Mouse (Mus musculus) limb, embryonic 15.5 days (tissue): ENCODE results near the gene Haus5. TPM values are rescaled to one million over a fixed set of nuclear protein-coding genes. Genes with fewer than 3 reads are reported as not detected.

Source experiments
- ATAC-seq: fragments of 200-750 bp; cut with Nextera tagmentation; 2 replicates; pipeline ENCODE4 v1.8.0; 2017; ENCODE audit warnings: low read depth, moderate TSS enrichment; ENCODE audit not compliant: insufficient number of reproducible peaks, low FRiP score, low TSS enrichment
- H3K27ac ChIP-seq: fragments of 300-500 bp; sonication (generic); 2 replicates; pipeline ENCODE4 v1.5.1; 2015; ENCODE audit warnings: moderate library complexity, mild to moderate bottlenecking, inconsistent platforms
- H3K27me3 ChIP-seq: fragments of 300-500 bp; sonication (generic); 2 replicates; pipeline ENCODE4 v1.6.1; 2015; ENCODE audit warnings: inconsistent platforms
- H3K36me3 ChIP-seq: fragments of 300-500 bp; sonication (generic); 2 replicates; pipeline ENCODE4 v1.6.1; 2015; ENCODE audit warnings: inconsistent platforms
- H3K4me1 ChIP-seq: fragments of 300-500 bp; sonication (generic); 2 replicates; pipeline ENCODE4 v1.6.1; 2015; ENCODE audit warnings: inconsistent platforms
- H3K4me2 ChIP-seq: fragments of 300-500 bp; sonication (generic); 2 replicates; pipeline ENCODE4 v1.6.1; 2015; ENCODE audit warnings: mild to moderate bottlenecking, inconsistent platforms
- H3K4me3 ChIP-seq: fragments of 300-500 bp; sonication (generic); 2 replicates; pipeline ENCODE4 v1.5.1; 2015; ENCODE audit warnings: mild to moderate bottlenecking, inconsistent platforms
- H3K9ac ChIP-seq: fragments of 300-500 bp; sonication (generic); 2 replicates; pipeline ENCODE4 v1.6.1; 2015; ENCODE audit warnings: inconsistent platforms
- H3K9me3 ChIP-seq: fragments of 300-500 bp; sonication (generic); 2 replicates; pipeline ENCODE4 v1.6.1; 2016; ENCODE audit warnings: inconsistent platforms
- WGBS: fragments of 180-500 bp; shearing (Covaris S2); methylation state at CpG from one replicate; pipeline ENCODE4 v1.1.7; 2015; 5-methylcytosine and 5-hydroxymethylcytosine counted together
- polyA plus RNA-seq: library from polyadenylated mRNA; unstranded; fragments of >200 nt; fragmentation: Nextera tagmentation; extraction: Ambion mirVana; gene quantifications from 2 replicates; pipeline ENCODE4 v1.2.1, GENCODE M21; 2015

Haus5 gene
- polyA plus RNA-seq, 1 experiment from 2014 or later: 34.4 TPM

DNA sequence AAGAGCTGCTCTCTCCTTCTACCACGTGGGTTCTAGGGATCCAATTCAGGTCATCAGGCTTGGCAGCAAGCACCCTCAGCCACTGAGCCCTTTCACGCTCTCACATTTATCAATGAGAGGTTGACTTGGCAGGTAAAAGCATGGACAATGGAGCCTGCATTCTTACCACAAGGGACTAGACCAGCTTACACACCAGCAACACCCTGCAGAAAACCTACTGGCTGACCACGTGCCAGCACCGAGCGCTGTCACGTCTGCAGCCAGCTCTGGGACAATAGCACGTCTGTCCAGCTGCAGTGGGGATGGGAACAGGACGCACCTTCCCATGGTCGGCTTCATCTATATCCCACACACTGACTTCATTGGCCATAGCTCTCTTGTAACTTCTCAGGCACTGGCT, 46.1 kb downstream of the Haus5 start:
- H3K27me3 ChIP-seq: no peaks in the 10 kb centered on the region
- no peak for ATAC-seq
- 95% methylated on average over 9 of the region's 9 CpGs for WGBS
- no peaks in the 10 kb centered on the region for H3K4me1 ChIP-seq
- peaks cover 67% of the 10 kb centered on the region for H3K36me3 ChIP-seq
- no peak overlapping the region for H3K9ac ChIP-seq
- H3K4me3 ChIP-seq: no peak overlapping the region
- H3K9me3 ChIP-seq: no peaks in the 10 kb centered on the region
- no peak overlapping the region for H3K27ac ChIP-seq
- H3K4me2 ChIP-seq: no peak overlapping the region

DNA sequence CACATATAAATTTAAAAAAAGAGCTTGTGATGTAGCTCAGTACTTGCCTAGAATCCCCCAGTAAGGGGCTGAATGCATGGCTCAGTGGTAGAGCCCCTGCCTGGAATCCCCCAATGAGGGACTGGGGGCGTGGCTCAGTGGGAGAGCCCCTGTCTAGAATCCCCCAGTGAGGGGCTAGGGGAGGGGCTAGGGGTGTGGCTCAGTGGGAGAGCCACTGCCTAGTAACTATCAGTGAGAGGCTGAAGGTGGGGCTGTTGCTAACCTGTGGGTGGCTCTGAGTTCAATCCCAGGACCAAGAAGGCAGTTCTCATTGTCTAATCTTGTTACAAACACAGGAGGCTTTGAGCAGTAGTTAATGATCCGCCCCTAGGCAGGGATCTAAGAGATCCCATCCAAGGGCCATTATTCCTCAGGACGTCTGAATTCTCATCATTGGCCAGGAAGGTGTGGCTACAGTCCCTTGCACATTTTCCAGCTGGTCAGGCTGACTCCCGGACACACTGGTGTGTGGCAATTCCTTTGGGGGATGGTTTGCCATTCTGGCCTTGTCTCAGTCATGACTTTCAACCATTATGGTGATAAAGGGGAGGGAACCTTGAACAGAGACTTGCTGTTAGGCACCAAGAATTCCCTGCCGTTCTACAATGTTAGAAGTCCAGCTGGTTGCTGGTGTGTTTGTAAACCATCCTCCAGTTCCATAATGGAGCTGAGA, 49.6 kb downstream of the Haus5 start:
- Histone ChIP-seq H3K4me1 (no peaks in the 10 kb centered on the region), H3K36me3 (peaks cover 42% of the 10 kb centered on the region), H3K9me3 (no peaks in the 10 kb centered on the region), H3K27me3 (no peaks in the 10 kb centered on the region), H3K9ac (no peak overlapping the region), H3K4me3 (no peak overlapping the region), H3K4me2 (no peak overlapping the region), H3K27ac (no peak overlapping the region)
- ATAC-seq: no peak
- 63% methylated on average over 5 of the region's 5 CpGs for WGBS

DNA sequence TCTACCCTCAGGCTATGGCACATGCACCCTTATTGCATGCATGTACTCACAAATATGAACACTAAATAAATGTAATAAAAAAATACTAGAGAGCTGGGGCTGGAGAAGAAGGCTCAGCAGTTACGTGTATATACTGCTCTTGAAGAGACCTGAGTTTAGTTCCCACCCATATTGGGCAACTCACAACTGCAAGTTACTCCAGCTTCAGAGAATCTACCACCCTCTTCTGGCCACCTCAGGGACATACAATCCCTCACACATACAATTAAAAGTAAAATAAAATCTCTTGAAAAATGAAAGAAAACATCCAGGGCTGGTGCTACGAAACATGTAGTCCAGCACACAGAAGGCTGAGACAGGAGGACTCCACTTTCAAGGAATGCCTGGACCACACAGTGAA, 50.3 kb downstream of the Haus5 start:
- Histone ChIP-seq H3K4me3 (no peak overlapping the region), H3K4me1 (no peaks in the 10 kb centered on the region), H3K36me3 (peaks cover 40% of the 10 kb centered on the region), H3K27ac (no peak overlapping the region), H3K9me3 (no peaks in the 10 kb centered on the region), H3K9ac (no peak overlapping the region), H3K27me3 (no peaks in the 10 kb centered on the region), H3K4me2 (no peak overlapping the region)
- WGBS: 76% methylated on average over 2 of the region's 2 CpGs
- ATAC-seq: no peak

DNA sequence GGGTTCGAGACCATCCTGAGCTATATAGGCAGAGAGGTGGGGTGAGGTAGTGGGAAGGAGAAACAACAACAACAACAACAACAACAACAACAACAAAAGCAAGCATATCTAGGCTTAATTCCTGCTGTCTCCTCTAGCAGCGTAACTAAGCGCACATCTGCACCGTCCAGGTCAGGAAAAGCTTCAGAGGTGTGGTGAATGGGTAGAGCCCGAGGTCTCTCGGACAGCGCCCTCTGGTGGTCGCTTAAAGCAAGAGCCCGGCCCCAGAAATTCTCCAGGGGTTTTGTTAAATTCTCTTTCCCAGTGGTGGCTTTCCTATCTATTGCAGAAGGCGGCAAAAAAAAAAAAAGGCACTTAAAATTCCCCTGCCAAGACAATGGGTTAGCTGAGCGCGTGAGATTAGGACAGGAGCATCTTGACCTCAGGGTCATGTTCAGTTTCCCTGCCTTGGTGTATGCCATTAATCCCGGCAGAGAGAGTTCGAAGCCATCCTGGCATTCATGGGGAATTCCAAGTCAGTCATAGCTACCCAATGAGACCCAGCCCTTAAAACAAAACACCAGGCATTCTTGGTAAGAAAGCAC, 51.2 kb downstream of the Haus5 start:
- no peak overlapping the region for H3K4me2 ChIP-seq
- H3K36me3 ChIP-seq: peaks cover 31% of the 10 kb centered on the region
- WGBS: 21% methylated on average over 14 of the region's 14 CpGs
- no peaks in the 10 kb centered on the region for H3K27me3 ChIP-seq
- no peak overlapping the region for H3K4me3 ChIP-seq
- no peak for ATAC-seq
- H3K4me1 ChIP-seq: no peaks in the 10 kb centered on the region
- H3K9ac ChIP-seq: no peak overlapping the region
- H3K9me3 ChIP-seq: no peaks in the 10 kb centered on the region
- H3K27ac ChIP-seq: no peak overlapping the region

DNA sequence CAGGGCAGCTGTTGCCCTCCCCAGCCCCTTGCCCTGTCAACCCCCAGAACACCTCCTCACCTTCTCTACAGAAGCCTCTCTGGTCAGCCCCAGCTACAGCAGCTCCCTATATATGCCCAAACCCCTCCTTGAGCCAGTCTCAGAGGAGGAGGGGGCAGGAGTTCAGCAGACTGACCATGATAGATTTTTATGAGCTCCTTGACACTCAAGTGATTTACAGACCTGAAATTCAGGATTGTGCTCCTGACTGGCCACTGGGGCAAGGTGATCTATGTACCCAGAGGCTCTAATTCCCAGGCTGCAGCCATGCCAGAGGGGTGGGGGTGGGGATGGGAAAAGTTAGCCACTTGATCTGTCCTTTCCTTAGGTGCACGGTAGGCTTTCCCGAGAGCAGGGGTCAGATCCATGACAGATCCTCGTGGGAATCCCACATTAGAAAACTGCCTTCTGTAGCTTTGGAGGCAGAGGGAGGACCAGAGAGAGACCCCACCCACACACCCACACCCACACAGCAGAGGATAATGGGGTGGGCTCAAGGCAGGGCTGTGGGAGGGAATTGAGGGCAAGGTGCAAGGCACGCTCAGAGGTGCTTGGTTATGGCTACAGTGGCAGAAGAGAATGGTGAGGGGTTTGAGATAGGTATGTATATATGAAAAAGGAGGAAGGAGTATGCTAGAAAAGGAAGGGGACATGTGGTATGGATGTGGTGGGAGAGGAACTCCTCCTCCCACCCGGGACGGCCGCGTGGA, 52.0 kb downstream of the Haus5 start, which contains the start of gene Upk1a:
Upk1a (minus strand) TSS at position 194 of the 749 bp plus-strand sequence.
- no peak within 1 kb of the TSS for H3K27ac ChIP-seq
- no peaks in the 10 kb centered on the region for H3K27me3 ChIP-seq
- H3K9me3 ChIP-seq: no peaks in the 10 kb centered on the region
- H3K4me2 ChIP-seq: no peak within 1 kb of the TSS
- 0 out of 2 replicates have a peak, but pooled peaks cover 5% of the 10 kb centered on the region for H3K4me1 ChIP-seq
- 48% methylated on average over 8 of the region's 8 CpGs for WGBS
- no peak for ATAC-seq
- no peak within 1 kb of the TSS for H3K4me3 ChIP-seq
- peaks cover 24% of the 10 kb centered on the region for H3K36me3 ChIP-seq
- H3K9ac ChIP-seq: no peak within 1 kb of the TSS

DNA sequence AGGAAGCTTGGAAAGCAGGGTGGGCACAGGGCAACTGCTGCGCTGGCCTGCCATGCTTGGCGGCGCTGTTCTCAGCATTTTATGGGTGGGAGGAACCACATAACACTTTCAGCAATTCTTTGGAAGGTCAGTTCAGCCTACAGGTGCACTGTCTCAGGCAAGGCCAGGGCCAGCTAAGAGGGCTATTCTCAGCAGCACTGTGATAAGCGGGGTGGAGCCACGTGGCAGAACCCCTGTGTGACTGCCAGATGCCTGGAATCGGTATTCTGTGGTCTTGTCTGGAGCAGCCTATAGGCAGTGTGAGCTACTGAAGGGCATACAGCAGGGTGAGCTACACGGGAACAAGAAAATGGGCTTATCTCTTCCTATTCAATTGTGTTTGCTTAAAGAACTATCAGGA, 54.8 kb downstream of the Haus5 start:
- no peak for ATAC-seq
- no peak overlapping the region for H3K4me2 ChIP-seq
- H3K9me3 ChIP-seq: no peaks in the 10 kb centered on the region
- no peak overlapping the region for H3K9ac ChIP-seq
- H3K4me1 ChIP-seq: 0 out of 2 replicates have a peak, but pooled peaks cover 5% of the 10 kb centered on the region
- H3K36me3 ChIP-seq: no peaks in the 10 kb centered on the region
- no peaks in the 10 kb centered on the region for H3K27me3 ChIP-seq
- 50% methylated on average over 7 of the region's 7 CpGs for WGBS
- H3K27ac ChIP-seq: no peak overlapping the region
- H3K4me3 ChIP-seq: no peak overlapping the region

DNA sequence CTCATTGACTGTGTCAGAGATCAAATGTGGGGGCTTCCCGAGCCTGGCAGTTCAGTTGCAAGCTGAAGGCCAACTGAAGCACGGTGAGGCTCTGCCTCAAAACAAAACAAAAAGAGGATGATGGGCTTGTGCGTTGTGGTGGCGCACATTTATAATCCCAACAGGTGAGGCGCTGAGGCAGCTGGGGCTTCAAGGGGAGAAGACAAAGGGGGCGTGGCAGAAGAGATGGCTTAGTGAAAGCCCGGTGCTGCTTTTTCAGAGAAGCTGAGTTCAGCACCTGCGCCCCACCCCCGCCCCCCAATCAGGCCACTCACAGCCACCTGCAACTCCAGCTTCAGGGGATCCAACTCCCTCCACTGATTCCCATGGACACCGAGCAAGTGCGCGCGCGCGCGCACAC, 56.3 kb downstream of the Haus5 start:
- ATAC-seq: no peak

DNA sequence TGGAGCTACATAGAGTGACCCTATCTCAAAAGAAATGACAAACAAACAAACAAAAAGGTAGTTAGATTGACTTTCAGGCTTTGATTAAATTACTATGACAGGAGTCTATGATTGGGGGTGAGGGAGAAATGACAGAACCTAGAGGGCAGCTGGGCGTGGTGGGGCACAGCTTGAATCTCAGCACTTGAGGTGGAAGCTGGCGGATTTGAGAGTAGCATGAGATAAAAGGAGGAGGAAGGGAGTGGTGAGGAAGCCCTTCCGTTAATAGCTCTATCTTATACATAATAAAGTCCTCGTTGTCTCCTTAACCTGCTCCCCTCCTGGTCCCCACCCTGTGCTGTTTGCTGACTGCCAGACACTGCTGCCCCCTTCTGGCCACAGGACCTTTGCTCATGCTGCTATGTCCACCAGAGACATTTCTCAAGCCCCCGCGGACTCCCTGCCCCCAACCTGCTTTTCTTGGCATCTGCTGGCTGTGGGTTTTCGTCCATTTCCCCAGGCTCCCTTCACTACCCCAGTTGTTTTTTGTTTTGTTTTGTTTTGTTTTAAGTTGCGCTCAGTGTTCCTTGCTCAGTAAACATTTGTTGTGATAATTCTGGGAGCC, 57.0 kb downstream of the Haus5 start:
- 31% methylated on average over 8 of the region's 8 CpGs for WGBS
- H3K9ac ChIP-seq: no peak overlapping the region
- no peak for ATAC-seq

More for the DNA sequence above, 56.3 kb downstream of the Haus5 start:
- Histone ChIP-seq H3K27ac (no peak overlapping the region), H3K27me3 (no peaks in the 10 kb centered on the region), H3K36me3 (no peaks in the 10 kb centered on the region), H3K4me3 (no peak overlapping the region), H3K9ac (no peak overlapping the region), H3K9me3 (no peaks in the 10 kb centered on the region), H3K4me1 (0 out of 2 replicates have a peak, but pooled peaks cover 5% of the 10 kb centered on the region), H3K4me2 (no peak overlapping the region)
- WGBS: 51% methylated on average over 16 of the region's 16 CpGs

DNA sequence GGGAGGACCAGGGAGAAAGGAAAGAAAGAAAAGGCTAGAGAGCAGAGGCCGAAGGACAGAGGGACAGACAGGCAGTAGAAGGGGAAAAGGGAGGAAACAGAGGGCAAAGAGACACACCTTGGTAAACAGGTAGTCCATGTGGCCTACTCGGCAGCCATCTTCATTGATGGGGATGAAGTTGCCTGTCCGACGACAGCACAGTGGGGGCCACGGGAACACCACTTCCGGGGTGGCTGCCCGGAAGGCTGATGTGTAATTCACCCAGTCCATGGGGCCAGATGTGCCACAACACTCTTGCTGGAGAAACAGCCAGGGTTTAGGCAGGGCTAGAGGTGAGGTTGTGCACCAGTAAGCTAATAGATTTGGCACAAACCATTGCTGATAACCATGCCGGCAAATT, 59.9 kb downstream of the Haus5 start:
- no peak overlapping the region for H3K4me3 ChIP-seq
- no peak overlapping the region for H3K4me2 ChIP-seq
- ATAC-seq: no peak
- H3K9ac ChIP-seq: no peak overlapping the region
- no peaks in the 10 kb centered on the region for H3K9me3 ChIP-seq
- H3K36me3 ChIP-seq: no peaks in the 10 kb centered on the region
- 83% methylated on average over 8 of the region's 8 CpGs for WGBS
- 0 out of 2 replicates have a peak, but pooled peaks cover 5% of the 10 kb centered on the region for H3K4me1 ChIP-seq
- H3K27me3 ChIP-seq: no peaks in the 10 kb centered on the region
- no peak overlapping the region for H3K27ac ChIP-seq

More for the DNA sequence above, 57.0 kb downstream of the Haus5 start:
- H3K4me1 ChIP-seq: 0 out of 2 replicates have a peak, but pooled peaks cover 5% of the 10 kb centered on the region
- no peak overlapping the region for H3K4me2 ChIP-seq
- H3K27me3 ChIP-seq: no peaks in the 10 kb centered on the region
- no peak overlapping the region for H3K4me3 ChIP-seq
- H3K9me3 ChIP-seq: no peaks in the 10 kb centered on the region
- H3K27ac ChIP-seq: no peak overlapping the region
- H3K36me3 ChIP-seq: no peaks in the 10 kb centered on the region

DNA sequence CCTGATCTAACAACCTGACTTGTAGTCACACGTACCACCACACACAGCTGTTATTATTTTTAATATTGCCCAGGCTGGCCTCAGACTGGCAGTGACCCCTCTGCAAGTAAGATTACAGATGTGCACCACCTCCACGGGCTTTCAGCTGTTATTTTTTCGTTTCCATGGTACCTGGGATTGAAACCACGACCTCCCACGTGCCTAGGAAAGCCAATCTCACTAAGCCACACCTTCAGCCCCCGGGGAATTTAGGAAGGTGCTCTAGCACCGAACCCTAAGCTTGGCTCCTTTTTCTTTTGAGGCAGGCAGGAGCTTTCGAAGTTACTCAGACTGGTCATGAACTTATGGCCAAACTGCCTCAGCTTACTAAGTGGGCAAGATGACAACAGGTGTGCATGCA, 60.4 kb downstream of the Haus5 start:
- 0 out of 2 replicates have a peak, but pooled peaks cover 5% of the 10 kb centered on the region for H3K4me1 ChIP-seq
- no peak overlapping the region for H3K4me3 ChIP-seq
- no peaks in the 10 kb centered on the region for H3K36me3 ChIP-seq
- H3K9me3 ChIP-seq: no peaks in the 10 kb centered on the region
- 38% methylated on average over 8 of the region's 8 CpGs for WGBS
- H3K27ac ChIP-seq: no peak overlapping the region
- no peak overlapping the region for H3K4me2 ChIP-seq
- H3K27me3 ChIP-seq: no peaks in the 10 kb centered on the region
- no peak overlapping the region for H3K9ac ChIP-seq
- no peak for ATAC-seq
